In the genomic region with DNA sequence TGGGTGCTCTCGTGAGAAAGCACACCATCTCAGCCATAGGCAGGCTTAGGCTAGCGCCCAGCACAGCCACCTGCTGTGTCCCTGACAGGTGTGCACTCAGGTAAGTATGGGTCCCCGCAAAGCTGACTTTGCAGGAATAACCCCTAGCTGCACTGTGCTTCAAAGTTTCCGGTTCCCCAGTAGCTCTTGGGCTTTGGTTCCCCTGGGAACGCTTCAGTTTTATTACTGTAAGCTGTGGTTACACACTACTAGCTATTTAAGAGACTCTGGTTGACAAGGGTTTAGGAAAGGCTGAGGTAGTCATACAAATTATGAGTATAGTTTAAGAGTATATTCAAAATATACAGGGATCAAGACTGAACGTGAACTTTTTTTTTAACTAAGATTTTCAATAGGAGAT, we compare ENCODE assay signal across 18 mouse cellular contexts. TPM values are rescaled to one million over a fixed set of nuclear protein-coding genes. Genes with fewer than 3 reads are reported as not detected.
"Had no signal": no experiment of that assay in that cellular context is flagged by ENCODE, and none has a peak within 500 bp of the region (broad histone marks: within the 10 kb centered on the region; RNA-seq: fewer than 3 reads in every experiment).

No protein-coding gene starts in this region.

- DNase-seq: kidney, adult 11 months; kidney, postnatal 10 days; kidney, postnatal 4 days; left cerebral cortex, postnatal 4 days; lung, embryonic 14.5 days; lung, postnatal 10 days; lung, postnatal 4 days; retina, postnatal 1 day; right cerebral cortex, postnatal 4 days; thymus, postnatal 4 days had no signal

- H3K4me2 ChIP-seq: limb, embryonic 13.5 days; liver, embryonic 15.5 days had no signal

- H3K27ac ChIP-seq: layer of hippocampus, adult 2 months; limb, embryonic 13.5 days; liver, embryonic 15.5 days; midbrain, embryonic 12.5 days; neural tube, embryonic 12.5 days; stomach, postnatal 0 days had no signal

- H3K4me3 ChIP-seq: layer of hippocampus, adult 2 months; limb, embryonic 13.5 days; liver, embryonic 15.5 days; midbrain, embryonic 12.5 days; myocyte; neural tube, embryonic 12.5 days had no signal

- H3K9me3 ChIP-seq: limb, embryonic 13.5 days; liver, embryonic 15.5 days; midbrain, embryonic 12.5 days; neural tube, embryonic 12.5 days had no signal

- H3K36me3 ChIP-seq: limb, embryonic 13.5 days; liver, embryonic 15.5 days; midbrain, embryonic 12.5 days; neural tube, embryonic 12.5 days had no signal

- H3K9ac ChIP-seq: limb, embryonic 13.5 days; liver, embryonic 15.5 days; lung, embryonic 14.5 days; midbrain, embryonic 12.5 days; neural tube, embryonic 12.5 days had no signal

RNA-seq across cellular contexts. Expression of gene Slc35d3, which starts 1.5 kb away (rescaled TPM):
- total RNA-seq: liver, adult 2 months had no signal
- polyA plus RNA-seq: liver, adult 2 months; myocyte had no signal
